Mouse (Mus musculus) embryonic facial prominence, embryonic 15.5 days (tissue): ENCODE measurements around the gene Elmod2. TPM values are rescaled to one million over a fixed set of nuclear protein-coding genes. Genes with fewer than 3 reads are reported as not detected.
A peak's percentile ranks its signal among the peaks of the same experiment; 100 is the strongest.

Experiments
- ATAC-seq: fragments of 200-750 bp; cut with Nextera tagmentation; 2 replicates; pipeline ENCODE4 v1.8.0; 2017; ENCODE audit warnings: low read depth, moderate TSS enrichment; ENCODE audit not compliant: insufficient number of reproducible peaks, low FRiP score, low TSS enrichment
- H3K27ac ChIP-seq: fragments of 300-500 bp; sonication (generic); replicated peaks from 2 replicates; pipeline ENCODE4 v1.5.1; 2015; ENCODE audit warnings: mild to moderate bottlenecking, inconsistent platforms
- H3K27me3 ChIP-seq: fragments of 300-500 bp; sonication (generic); 2 replicates; pipeline ENCODE4 v1.6.1; 2015; ENCODE audit warnings: inconsistent platforms
- H3K36me3 ChIP-seq: fragments of 300-500 bp; sonication (generic); 2 replicates; pipeline ENCODE4 v1.6.1; 2015; ENCODE audit warnings: mild to moderate bottlenecking, inconsistent platforms
- H3K4me1 ChIP-seq: fragments of 300-500 bp; sonication (generic); 2 replicates; pipeline ENCODE4 v1.6.1; 2015; ENCODE audit warnings: inconsistent platforms
- H3K4me2 ChIP-seq: fragments of 300-500 bp; sonication (generic); replicated peaks from 2 replicates; pipeline ENCODE4 v1.6.1; 2015; ENCODE audit warnings: mild to moderate bottlenecking, inconsistent platforms
- H3K4me3 ChIP-seq: fragments of 300-500 bp; sonication (generic); replicated peaks from 2 replicates; pipeline ENCODE4 v1.5.1; 2015; ENCODE audit warnings: mild to moderate bottlenecking, inconsistent platforms
- H3K9ac ChIP-seq: fragments of 300-500 bp; sonication (generic); 2 replicates; pipeline ENCODE4 v1.6.1; 2015; ENCODE audit warnings: inconsistent platforms
- H3K9me3 ChIP-seq: fragments of 300-500 bp; sonication (generic); replicated peaks from 2 replicates; pipeline ENCODE4 v1.6.1; 2016; ENCODE audit warnings: inconsistent platforms
- WGBS: fragments of 180-500 bp; shearing (Covaris S2); methylation state at CpG from one replicate; pipeline ENCODE4 v1.1.7; 2015; 5-methylcytosine and 5-hydroxymethylcytosine counted together
- polyA plus RNA-seq: library from polyadenylated mRNA; unstranded; fragments of >200 nt; fragmentation: Nextera tagmentation; extraction: Ambion mirVana; gene quantifications from 2 replicates; pipeline ENCODE4 v1.2.1, GENCODE M21; 2015

Gene Elmod2
- 16.4 and 16.5 TPM in 2 replicates for polyA plus RNA-seq

DNA sequence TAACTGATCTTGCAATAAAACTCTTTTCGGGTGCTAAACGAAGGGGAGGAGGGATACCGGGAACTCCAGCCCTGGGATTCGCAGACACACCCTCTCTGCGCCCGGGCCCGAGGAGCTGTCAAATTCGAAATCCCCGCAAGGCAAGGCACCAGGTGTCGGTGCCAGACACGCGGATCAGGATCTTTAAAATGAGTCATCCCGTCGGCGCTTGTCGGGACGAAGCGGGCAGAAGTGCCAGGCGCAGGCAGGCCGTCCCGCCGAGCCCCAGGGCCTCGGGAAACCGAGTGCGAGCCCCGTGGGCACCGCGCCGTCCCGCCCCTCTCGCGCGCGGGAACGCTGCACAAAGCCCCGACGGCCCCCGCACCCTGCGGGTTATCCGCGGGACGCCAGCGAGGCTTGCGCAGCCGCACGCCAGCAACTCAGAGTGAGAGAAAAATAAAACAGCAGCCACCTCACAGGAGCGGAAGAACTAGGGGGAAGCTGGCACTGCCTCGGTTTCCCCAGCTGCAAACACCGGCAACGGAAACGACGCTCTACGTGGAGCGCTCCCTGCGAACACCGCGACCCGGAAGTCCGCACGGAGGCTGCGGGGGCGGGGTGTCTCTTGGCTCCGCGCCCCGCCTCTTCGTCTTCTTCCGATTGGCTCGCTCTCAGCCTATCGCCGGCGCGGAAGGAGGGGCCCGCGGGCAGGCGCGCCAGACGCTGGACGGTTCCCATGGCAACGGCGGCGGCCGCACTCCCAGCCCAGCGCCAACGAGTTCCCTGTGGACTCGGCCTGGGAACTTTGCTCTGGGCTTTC lies at the start of gene Elmod2:
Elmod2 (minus strand) TSS at position 588 of the 799 bp plus-strand sequence.
- H3K27me3 ChIP-seq: no peaks in the 10 kb centered on the region; the same call in 1 of the 2 replicates
- peak; percentile 98 for ATAC-seq
- H3K9me3 ChIP-seq: no peaks in the 10 kb centered on the region
- peak within 1 kb of the TSS; percentile 88 for H3K4me2 ChIP-seq
- WGBS: under 1% methylated on average over 85 of the region's 85 CpGs
- H3K36me3 ChIP-seq: peaks cover 9% of the 10 kb centered on the region; the same call in 1 of the 2 replicates
- peak within 1 kb of the TSS; percentile 84 for H3K27ac ChIP-seq
- H3K4me1 ChIP-seq: peaks cover 4% of the 10 kb centered on the region; the same call in 1 of the 2 replicates
- H3K4me3 ChIP-seq: peak within 1 kb of the TSS; percentile 82
- H3K9ac ChIP-seq: peak within 1 kb of the TSS; percentile 61

GRCm38 (mm10) chr8:83381016-83381415 lies 48.7 kb upstream of the Elmod2 start:
- Histone ChIP-seq H3K27me3 (no peaks in the 10 kb centered on the region), H3K4me1 (no peaks in the 10 kb centered on the region), H3K36me3 (no peaks in the 10 kb centered on the region), H3K9me3 (no peaks in the 10 kb centered on the region), H3K4me2 (no peak overlapping the region), H3K27ac (no peak overlapping the region), H3K9ac (no peak overlapping the region), H3K4me3 (no peak overlapping the region)
- ATAC-seq: no peak
- 66% methylated on average over 2 of the region's 2 CpGs for WGBS

DNA sequence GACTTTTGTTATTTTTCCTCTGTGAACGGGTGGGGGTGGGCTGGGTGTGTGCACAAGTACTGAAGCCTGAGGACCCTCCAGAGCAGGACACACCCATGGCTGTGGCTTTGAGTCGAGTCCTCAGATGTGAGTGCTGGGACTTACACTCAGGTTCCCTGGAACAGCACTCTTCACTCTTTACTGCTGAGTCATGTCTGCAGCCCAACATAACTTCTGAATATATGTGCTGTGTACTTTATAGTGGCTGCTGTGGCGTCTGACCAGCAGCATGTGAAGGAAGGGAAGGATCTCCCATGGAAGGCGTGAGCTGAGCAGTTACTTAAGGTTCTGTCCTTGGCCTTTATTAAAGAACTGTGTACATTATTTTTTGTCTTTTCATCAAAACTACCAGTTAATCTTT lies 47.9 kb upstream of the Elmod2 start:
- no peak overlapping the region for H3K4me2 ChIP-seq
- H3K36me3 ChIP-seq: no peaks in the 10 kb centered on the region
- WGBS: 55% methylated on average over 4 of the region's 4 CpGs
- no peaks in the 10 kb centered on the region for H3K9me3 ChIP-seq
- no peak overlapping the region for H3K27ac ChIP-seq
- ATAC-seq: no peak
- H3K9ac ChIP-seq: no peak overlapping the region
- H3K4me3 ChIP-seq: no peak overlapping the region
- no peaks in the 10 kb centered on the region for H3K4me1 ChIP-seq
- no peaks in the 10 kb centered on the region for H3K27me3 ChIP-seq

DNA sequence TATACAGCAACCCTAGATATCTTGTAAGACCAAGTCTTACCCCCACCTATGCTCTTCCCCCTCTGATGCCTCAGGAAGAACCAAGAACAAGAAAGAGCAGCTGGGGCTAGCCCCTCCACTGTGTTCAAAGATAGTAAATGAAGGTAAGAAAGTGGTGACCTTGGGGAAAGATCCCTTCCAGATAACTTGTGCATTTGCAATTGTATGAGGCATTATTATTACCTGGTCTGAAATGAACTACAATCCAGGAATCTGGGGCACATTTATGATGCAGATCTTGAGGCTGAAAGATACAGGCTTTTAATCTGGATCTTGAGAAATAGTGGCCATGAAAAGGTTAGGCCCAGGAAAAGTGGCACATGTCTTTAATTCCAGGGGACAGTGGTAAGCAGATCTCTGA lies 44.9 kb upstream of the Elmod2 start:
- no peaks in the 10 kb centered on the region for H3K9me3 ChIP-seq
- H3K27me3 ChIP-seq: no peaks in the 10 kb centered on the region
- no peak overlapping the region for H3K27ac ChIP-seq
- H3K36me3 ChIP-seq: no peaks in the 10 kb centered on the region
- H3K9ac ChIP-seq: no peak overlapping the region
- ATAC-seq: no peak
- no peak overlapping the region for H3K4me3 ChIP-seq
- H3K4me2 ChIP-seq: no peak overlapping the region
- no peaks in the 10 kb centered on the region for H3K4me1 ChIP-seq

GRCm38 (mm10) chr8:83363156-83363769 lies 31.0 kb upstream of the Elmod2 start:
- H3K4me2 ChIP-seq: no peak overlapping the region
- H3K27ac ChIP-seq: no peak overlapping the region
- ATAC-seq: no peak
- H3K4me3 ChIP-seq: no peak overlapping the region
- no peaks in the 10 kb centered on the region for H3K36me3 ChIP-seq
- H3K27me3 ChIP-seq: no peaks in the 10 kb centered on the region
- 0 out of 2 replicates have a peak, but pooled peaks cover 3% of the 10 kb centered on the region for H3K4me1 ChIP-seq
- no peaks in the 10 kb centered on the region for H3K9me3 ChIP-seq
- no peak overlapping the region for H3K9ac ChIP-seq
- WGBS: 30% methylated on average over 7 of the region's 7 CpGs

DNA sequence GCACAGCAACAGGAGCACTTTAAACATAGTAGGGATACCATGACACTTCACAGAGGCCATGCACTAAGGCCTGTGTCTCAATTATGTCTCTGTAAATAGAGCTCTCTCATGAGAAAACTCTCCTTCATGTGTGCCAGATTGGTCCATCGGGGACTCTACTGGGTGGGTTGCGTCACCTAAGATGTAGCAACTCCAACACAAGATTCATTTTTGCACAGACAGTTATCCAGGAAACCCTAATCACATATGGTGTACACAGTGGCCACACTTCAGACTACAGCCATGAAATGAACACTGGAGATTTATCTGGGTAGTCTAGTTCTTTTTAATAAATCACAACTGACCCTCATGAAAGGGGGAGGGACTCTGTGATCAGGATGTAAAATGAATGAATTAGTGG lies 19.0 kb upstream of the Elmod2 start:
- no peaks in the 10 kb centered on the region for H3K9me3 ChIP-seq
- WGBS: 85% methylated on average over 2 of the region's 2 CpGs
- H3K36me3 ChIP-seq: no peaks in the 10 kb centered on the region
- no peak overlapping the region for H3K9ac ChIP-seq
- H3K4me3 ChIP-seq: no peak overlapping the region
- H3K27me3 ChIP-seq: no peaks in the 10 kb centered on the region
- H3K4me1 ChIP-seq: no peaks in the 10 kb centered on the region
- H3K27ac ChIP-seq: no peak overlapping the region
- no peak for ATAC-seq
- H3K4me2 ChIP-seq: no peak overlapping the region

GRCm38 (mm10) chr8:83348263-83348662 lies 16.0 kb upstream of the Elmod2 start, which contains the start of gene Mgat4d:
Gene Mgat4d, plus strand, starts transcription at chr8:83348471.
- no peaks in the 10 kb centered on the region for H3K36me3 ChIP-seq
- H3K4me2 ChIP-seq: no peak within 1 kb of the TSS
- H3K4me3 ChIP-seq: no peak within 1 kb of the TSS
- no peaks in the 10 kb centered on the region for H3K9me3 ChIP-seq
- ATAC-seq: no peak
- no peaks in the 10 kb centered on the region for H3K27me3 ChIP-seq
- no peak within 1 kb of the TSS for H3K9ac ChIP-seq
- H3K4me1 ChIP-seq: no peaks in the 10 kb centered on the region
- 76% methylated on average over 18 of the region's 18 CpGs for WGBS
- no peak within 1 kb of the TSS for H3K27ac ChIP-seq

DNA sequence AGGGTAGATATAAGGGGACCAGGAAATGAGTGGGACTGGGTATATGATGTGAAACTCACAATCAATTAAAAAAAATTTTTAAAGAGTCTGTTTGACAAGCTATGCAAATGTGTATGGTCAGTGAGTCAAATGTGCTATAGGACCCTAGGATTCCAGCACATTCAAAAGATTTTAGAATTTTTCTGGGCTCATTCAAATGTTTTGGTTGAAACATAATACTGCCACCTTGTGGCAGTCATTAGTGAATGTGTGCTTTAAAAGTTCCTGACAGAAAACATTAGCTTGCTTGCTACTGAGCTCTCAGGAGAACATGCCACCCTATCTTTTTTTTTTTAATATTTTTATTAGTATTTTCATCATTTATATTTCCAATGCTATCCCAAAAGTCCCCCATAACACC lies 10.4 kb upstream of the Elmod2 start:
- Histone ChIP-seq H3K9ac (no peak overlapping the region), H3K4me2 (no peak overlapping the region), H3K36me3 (no peaks in the 10 kb centered on the region), H3K27me3 (no peaks in the 10 kb centered on the region), H3K4me3 (no peak overlapping the region), H3K9me3 (no peaks in the 10 kb centered on the region), H3K27ac (no peak overlapping the region), H3K4me1 (no peaks in the 10 kb centered on the region)
- no peak for ATAC-seq

- H3K4me2 ChIP-seq: no peak overlapping the region
- no peaks in the 10 kb centered on the region for H3K36me3 ChIP-seq
- no peak for ATAC-seq
- no peak overlapping the region for H3K4me3 ChIP-seq
- H3K4me1 ChIP-seq: no peaks in the 10 kb centered on the region
- no peaks in the 10 kb centered on the region for H3K9me3 ChIP-seq
- no peak overlapping the region for H3K27ac ChIP-seq
- H3K27me3 ChIP-seq: no peaks in the 10 kb centered on the region
- WGBS: 93% methylated on average over 3 of the region's 3 CpGs
- H3K9ac ChIP-seq: no peak overlapping the region
Observed at GRCm38 (mm10) chr8:83342076-83342475, 9.8 kb upstream of the Elmod2 start.

GRCm38 (mm10) chr8:83332864-83333263 lies 578 bp upstream of the Elmod2 start:
- ATAC-seq: no peak
- Histone ChIP-seq H3K9ac (no peak overlapping the region), H3K4me1 (peaks cover 4% of the 10 kb centered on the region; the same call in 1 of the 2 replicates), H3K4me2 (peak overlapping the region; percentile 88), H3K27ac (no peak overlapping the region; the same call in 1 of the 2 replicates), H3K4me3 (peak overlapping the region; percentile 82), H3K27me3 (no peaks in the 10 kb centered on the region; the same call in 1 of the 2 replicates), H3K9me3 (no peaks in the 10 kb centered on the region), H3K36me3 (0 out of 2 replicates have a peak, but pooled peaks cover under 1% of the 10 kb centered on the region)
- WGBS: 5% methylated on average over 7 of the region's 7 CpGs

DNA sequence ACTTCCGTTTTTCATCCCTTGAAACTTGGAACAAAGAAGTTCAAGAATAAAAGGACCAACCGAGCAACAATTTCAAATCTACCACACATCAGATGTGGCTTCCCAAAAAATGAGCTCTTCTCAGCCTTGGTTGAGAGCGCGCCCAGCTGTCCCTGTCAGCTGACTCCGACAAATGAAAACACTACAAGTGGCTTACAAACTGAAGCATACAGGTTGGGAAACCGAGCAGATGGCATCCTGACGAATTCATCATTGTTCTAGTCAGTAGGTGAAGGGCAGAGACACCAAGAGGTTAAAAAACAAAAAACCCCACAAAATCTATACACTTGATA lies 753 bp downstream of the Elmod2 start:
- 5% methylated on average over 7 of the region's 7 CpGs for WGBS
- no peak for ATAC-seq
- H3K9me3 ChIP-seq: no peaks in the 10 kb centered on the region

More for the DNA sequence above, 753 bp downstream of the Elmod2 start:
- H3K27ac ChIP-seq: peak overlapping the region; percentile 84; the same call in 1 of the 2 replicates
- H3K27me3 ChIP-seq: no peaks in the 10 kb centered on the region; the same call in 1 of the 2 replicates
- H3K9ac ChIP-seq: peak overlapping the region; percentile 61
- H3K36me3 ChIP-seq: peaks cover 10% of the 10 kb centered on the region; the same call in 1 of the 2 replicates
- H3K4me1 ChIP-seq: peaks cover 4% of the 10 kb centered on the region; the same call in 1 of the 2 replicates
- H3K4me2 ChIP-seq: peak overlapping the region; percentile 88
- H3K4me3 ChIP-seq: peak overlapping the region; percentile 82
